Mouse (Mus musculus): ENCODE measurements at regions not wholly inside any gene's neighbourhood (a gene's known extent, or its start where the extent isn't known, plus 50 kb on each side); places are given as distances from the start of the nearest gene placed in this dataset.

DNA sequence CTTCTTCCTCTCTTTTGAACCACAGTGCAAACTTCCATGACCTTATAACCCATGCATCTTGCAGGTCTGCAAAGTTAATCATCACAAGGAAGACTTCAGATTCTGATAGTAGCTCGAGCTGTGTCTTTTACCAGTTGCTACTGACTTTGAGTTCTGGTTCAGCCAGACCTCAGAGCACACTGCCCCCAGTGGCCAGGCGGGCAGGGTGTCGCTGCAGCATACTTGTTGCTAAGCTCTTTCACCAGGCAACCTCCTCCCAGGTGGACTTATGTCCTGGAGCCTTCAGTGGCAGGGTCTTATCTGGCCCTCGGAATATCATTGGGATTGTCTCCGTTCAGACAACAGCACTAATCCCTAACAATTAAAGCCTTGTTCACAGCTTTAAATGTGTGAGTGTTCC lies 146.7 kb upstream of the Trpc7 start:
- TF ChIP-seq CTCF (IDR thresholded peaks at IDR 0.05; ENCODE audit: extremely low read depth, insufficient read length, insufficient replicate concordance, low read depth, low read length) (peak; percentile 60; the same call in 1 of the 2 replicates), POLR2A (IDR thresholded peaks at IDR 0.05; ENCODE audit: low read depth, low read length) (no peak)

Data from small intestine, adult 2 months (tissue).